Mouse (Mus musculus): Measurements from ENCODE around the gene Dynlrb1.

The Dynlrb1 gene

GRCm38 (mm10) chr2:155236362-155236992 lies at the start of gene Dynlrb1:
Gene Dynlrb1 (plus strand): TSS chr2:155236533.
- peak; percentile 99 to 100 for DNase-seq (ENCODE audit: low spot score in 2 of 2)

- DNase-seq (ENCODE audit: low spot score in 2 of 2) = no peak
These were observed 28.9 kb upstream of the Dynlrb1 start for GRCm38 (mm10) chr2:155207419-155207818.

GRCm38 (mm10) chr2:155223145-155223544 lies 13.2 kb upstream of the Dynlrb1 start:
- DNase-seq (ENCODE audit: low spot score in 2 of 2) = no peak

- DNase-seq (ENCODE audit: low spot score in 2 of 2) = no peak
These were observed 11.6 kb upstream of the Dynlrb1 start for GRCm38 (mm10) chr2:155224721-155225120.

GRCm38 (mm10) chr2:155235746-155236361 lies 479 bp upstream of the Dynlrb1 start:
- DNase-seq (ENCODE audit: low spot score in 2 of 2) = no peak

- DNase-seq (ENCODE audit: low spot score in 2 of 2) = no peak
These were observed 943 bp downstream of the Dynlrb1 start for GRCm38 (mm10) chr2:155237276-155237675.

GRCm38 (mm10) chr2:155240915-155241314 lies 4.6 kb downstream of the Dynlrb1 start:
- DNase-seq (ENCODE audit: low spot score in 2 of 2) = no peak

- no peak for DNase-seq (ENCODE audit: low spot score in 2 of 2)
These were observed 6.0 kb downstream of the Dynlrb1 start for GRCm38 (mm10) chr2:155242296-155242855.

- no peak for DNase-seq (ENCODE audit: low spot score in 2 of 2)
These were observed 9.9 kb downstream of the Dynlrb1 start for GRCm38 (mm10) chr2:155246231-155246630.

GRCm38 (mm10) chr2:155248206-155248605 lies 11.9 kb downstream of the Dynlrb1 start:
- DNase-seq (ENCODE audit: low spot score in 2 of 2) = no peak

GRCm38 (mm10) chr2:155248718-155249117 lies 12.4 kb downstream of the Dynlrb1 start:
- DNase-seq (ENCODE audit: low spot score in 2 of 2) = no peak

GRCm38 (mm10) chr2:155249588-155249987 lies 13.3 kb downstream of the Dynlrb1 start:
- DNase-seq (ENCODE audit: low spot score in 2 of 2) = no peak

- DNase-seq (ENCODE audit: low spot score in 2 of 2) = no peak
These were observed 29.2 kb downstream of the Dynlrb1 start for GRCm38 (mm10) chr2:155265526-155265925.

GRCm38 (mm10) chr2:155266896-155267295 lies 30.6 kb downstream of the Dynlrb1 start:
- DNase-seq (ENCODE audit: low spot score in 2 of 2) = no peak

- DNase-seq (ENCODE audit: low spot score in 2 of 2) = no peak
These were observed 35.6 kb downstream of the Dynlrb1 start for GRCm38 (mm10) chr2:155271957-155272356.

- no peak for DNase-seq (ENCODE audit: low spot score in 2 of 2)
These were observed 36.2 kb downstream of the Dynlrb1 start for GRCm38 (mm10) chr2:155272396-155273170.

GRCm38 (mm10) chr2:155273603-155274002 lies 37.3 kb downstream of the Dynlrb1 start:
- DNase-seq (ENCODE audit: low spot score in 2 of 2) = no peak

- DNase-seq (ENCODE audit: low spot score in 2 of 2) = peak; percentile 97 to 98
These were observed 39.9 kb downstream of the Dynlrb1 start, which contains the start of gene Map1lc3a for GRCm38 (mm10) chr2:155276195-155276594. Gene Map1lc3a (plus strand): TSS chr2:155276297.

GRCm38 (mm10) chr2:155276621-155277175 lies 40.4 kb downstream of the Dynlrb1 start:
- peak in 1 of 2 experiments; percentile 35 for DNase-seq (ENCODE audit: low spot score in 2 of 2)

GRCm38 (mm10) chr2:155277721-155278120 lies 41.4 kb downstream of the Dynlrb1 start:
- DNase-seq (ENCODE audit: low spot score in 2 of 2) = no peak

GRCm38 (mm10) chr2:155278361-155278760 lies 42.0 kb downstream of the Dynlrb1 start:
- no peak for DNase-seq (ENCODE audit: low spot score in 2 of 2)

GRCm38 (mm10) chr2:155279163-155279562 lies 42.8 kb downstream of the Dynlrb1 start:
- no peak for DNase-seq (ENCODE audit: low spot score in 2 of 2)
